Mouse (Mus musculus): Measurements from ENCODE around the gene Wbp4. TPM values are rescaled to one million over a fixed set of nuclear protein-coding genes. Genes with fewer than 3 reads are reported as not detected.

Wbp4 gene
- total and polyA plus RNA-seq, 3 experiments: 8.8 to 110 (median 82.6) TPM

DNA sequence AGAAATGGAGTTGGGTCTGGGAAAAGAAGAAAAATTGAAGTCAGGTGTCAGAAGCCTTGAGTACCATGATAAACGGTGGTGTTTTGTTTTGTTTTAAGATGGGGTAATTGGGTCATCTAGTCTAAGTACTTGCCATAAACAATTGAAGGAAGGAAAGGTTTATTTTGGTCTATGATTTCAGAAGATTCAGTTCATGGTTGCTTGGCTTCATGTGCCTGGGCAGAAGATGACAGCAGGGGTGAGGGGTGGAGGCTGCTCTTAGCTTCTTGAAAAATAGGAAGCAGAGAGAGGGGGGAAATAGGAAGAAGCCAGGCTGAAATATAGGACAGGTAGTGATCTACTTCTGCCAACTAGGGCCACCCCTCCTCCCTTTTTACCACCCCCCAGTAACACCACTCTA is 30.2 kb upstream of the Wbp4 start:
- H3K27me3 ChIP-seq (ENCODE audit: insufficient read depth, low read length): no peaks in the 10 kb centered on the region
- H3K4me3 ChIP-seq (ENCODE audit: low read depth, low read length): no peak overlapping the region
- H3K36me3 ChIP-seq (replicated peaks): no peaks in the 10 kb centered on the region
- no peaks in the 10 kb centered on the region for H3K9me3 ChIP-seq (replicated peaks)
- no peak for TF ChIP-seq GATA2 (IDR thresholded peaks at IDR 0.05; ENCODE audit: borderline replicate concordance, low read depth, low read length)
- no peak for TF ChIP-seq GATA1 (IDR thresholded peaks at IDR 0.05; ENCODE audit: borderline replicate concordance, low read length)
- no peak for TF ChIP-seq CTCF (IDR thresholded peaks at IDR 0.05; ENCODE audit: low read depth, low read length)
- TF ChIP-seq TAL1 (conservative IDR thresholded peaks at IDR 0.05; ENCODE audit: low read depth, low read length): no peak
- ATAC-seq (ENCODE audit: extremely low read depth, insufficient number of reproducible peaks, low FRiP score, poor library complexity, severe bottlenecking) (no peak), DNase-seq (ENCODE audit: low spot score) (no peak)
- peaks cover 24% of the 10 kb centered on the region for H3K4me1 ChIP-seq (ENCODE audit: insufficient read depth, low read depth, low read length)

DNA sequence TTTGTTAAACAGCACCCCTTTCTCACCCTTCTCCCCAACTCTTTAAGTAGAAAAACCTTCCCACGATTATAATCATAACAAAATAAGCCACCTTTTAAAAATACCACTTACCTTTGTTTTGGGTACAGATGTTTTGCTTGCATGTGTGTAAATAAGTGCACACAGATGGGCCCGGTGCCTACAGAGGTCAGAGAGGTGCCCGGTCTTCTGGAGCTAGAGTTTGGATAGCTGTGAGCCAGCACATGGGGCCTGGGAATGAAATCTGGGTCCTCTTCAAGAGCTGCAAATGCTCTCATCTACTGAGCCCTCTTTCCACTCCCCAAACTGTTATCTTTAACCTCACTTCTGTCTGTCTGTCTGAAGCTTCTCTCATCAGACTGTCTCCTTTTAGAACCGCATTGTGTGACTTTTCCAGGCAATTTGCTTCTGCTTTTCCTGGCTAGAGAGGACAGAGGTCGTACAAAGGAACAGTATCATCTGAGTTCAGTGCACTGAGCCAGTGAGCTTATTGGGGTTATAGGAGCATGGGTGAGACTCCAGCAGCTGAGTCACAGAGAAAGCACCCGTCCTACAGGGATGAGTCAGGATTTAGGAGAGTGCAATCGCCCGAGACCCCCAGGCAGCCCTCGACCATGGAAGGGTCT is 27.5 kb upstream of the Wbp4 start:
- TF ChIP-seq TAL1 (conservative IDR thresholded peaks at IDR 0.05; ENCODE audit: low read depth, low read length): no peak
- TF ChIP-seq CTCF (IDR thresholded peaks at IDR 0.05; ENCODE audit: low read depth, low read length): no peak
- no peak for TF ChIP-seq POLR2AphosphoS5 (IDR thresholded peaks at IDR 0.05; ENCODE audit: insufficient replicate concordance, low read depth, low read length)
- TF ChIP-seq GATA1 (IDR thresholded peaks at IDR 0.05; ENCODE audit: borderline replicate concordance, low read length): no peak
- no peak for TF ChIP-seq GATA2 (IDR thresholded peaks at IDR 0.05; ENCODE audit: borderline replicate concordance, low read depth, low read length)
- no peak for ATAC-seq (ENCODE audit: extremely low read depth, insufficient number of reproducible peaks, low FRiP score, poor library complexity, severe bottlenecking)
- Histone ChIP-seq H3K27me3 (ENCODE audit: insufficient read depth, low read length) (no peaks in the 10 kb centered on the region), H3K36me3 (replicated peaks) (no peaks in the 10 kb centered on the region), H3K9me3 (replicated peaks) (no peaks in the 10 kb centered on the region), H3K4me3 (ENCODE audit: low read depth, low read length) (no peak overlapping the region), H3K4me1 (ENCODE audit: insufficient read depth, low read depth, low read length) (peaks cover 18% of the 10 kb centered on the region)
- no peak for DNase-seq (ENCODE audit: low spot score)

DNA sequence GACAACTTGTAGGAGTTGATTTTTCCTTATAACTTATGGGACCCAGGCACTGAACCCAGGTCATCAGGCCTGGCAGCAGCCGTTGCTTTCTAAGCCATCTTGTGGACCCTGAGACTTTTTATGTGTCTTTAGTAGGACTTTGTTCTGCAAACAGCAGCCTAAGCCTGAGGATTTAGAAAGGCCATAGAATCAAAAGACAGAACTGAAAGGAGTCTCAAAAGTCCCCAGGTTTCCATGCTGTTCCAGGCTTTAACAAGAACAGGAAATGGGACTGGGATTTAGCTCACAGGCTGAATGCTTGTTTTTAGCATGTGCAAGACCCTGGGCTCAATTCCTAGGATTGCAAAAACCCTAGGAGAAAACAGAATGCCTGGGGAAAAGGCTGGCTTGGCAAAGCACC is 26.5 kb upstream of the Wbp4 start:
- Histone ChIP-seq H3K4me3 (ENCODE audit: low read depth, low read length) (no peak overlapping the region), H3K36me3 (replicated peaks) (no peaks in the 10 kb centered on the region), H3K9me3 (replicated peaks) (no peaks in the 10 kb centered on the region), H3K27me3 (ENCODE audit: insufficient read depth, low read length) (no peaks in the 10 kb centered on the region), H3K4me1 (ENCODE audit: insufficient read depth, low read depth, low read length) (peaks cover 20% of the 10 kb centered on the region)
- TF ChIP-seq TAL1 (conservative IDR thresholded peaks at IDR 0.05; ENCODE audit: low read depth, low read length) (no peak), CTCF (IDR thresholded peaks at IDR 0.05; ENCODE audit: low read depth, low read length) (no peak), POLR2AphosphoS5 (IDR thresholded peaks at IDR 0.05; ENCODE audit: insufficient replicate concordance, low read depth, low read length) (no peak), GATA2 (IDR thresholded peaks at IDR 0.05; ENCODE audit: borderline replicate concordance, low read depth, low read length) (no peak), GATA1 (IDR thresholded peaks at IDR 0.05; ENCODE audit: borderline replicate concordance, low read length) (no peak)
- no peak for ATAC-seq (ENCODE audit: extremely low read depth, insufficient number of reproducible peaks, low FRiP score, poor library complexity, severe bottlenecking)
- no peak for DNase-seq (ENCODE audit: low spot score)

DNA sequence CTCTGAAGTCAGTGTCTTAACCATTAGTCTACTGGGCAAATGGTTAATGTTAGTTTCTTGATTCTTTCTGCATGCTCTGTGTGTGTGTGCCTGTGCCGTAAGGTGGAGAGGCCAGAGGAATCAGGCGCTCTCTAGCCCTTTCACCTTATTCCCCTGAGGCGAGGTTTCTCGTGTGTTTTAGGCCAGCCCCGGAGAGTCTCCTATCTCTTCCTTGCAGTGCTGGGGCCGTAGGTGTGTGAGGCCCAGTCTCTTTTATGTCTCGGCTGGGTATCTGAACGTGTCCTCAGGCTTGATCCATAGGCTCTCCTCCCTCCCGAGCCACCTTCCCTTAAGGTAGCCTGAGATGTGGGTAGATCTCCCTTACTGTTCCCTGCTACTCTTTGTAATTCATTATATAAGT is 24.9 kb upstream of the Wbp4 start:
- H3K4me3 ChIP-seq (ENCODE audit: low read depth, low read length): no peak overlapping the region
- peaks cover 19% of the 10 kb centered on the region for H3K4me1 ChIP-seq (ENCODE audit: insufficient read depth, low read depth, low read length)
- TF ChIP-seq CTCF (IDR thresholded peaks at IDR 0.05; ENCODE audit: low read depth, low read length): no peak
- no peak for TF ChIP-seq GATA2 (IDR thresholded peaks at IDR 0.05; ENCODE audit: borderline replicate concordance, low read depth, low read length)
- no peak for TF ChIP-seq GATA1 (IDR thresholded peaks at IDR 0.05; ENCODE audit: borderline replicate concordance, low read length)
- H3K36me3 ChIP-seq (replicated peaks): no peaks in the 10 kb centered on the region
- no peaks in the 10 kb centered on the region for H3K27me3 ChIP-seq (ENCODE audit: insufficient read depth, low read length)
- H3K9me3 ChIP-seq (replicated peaks): no peaks in the 10 kb centered on the region
- peak; percentile 29 for DNase-seq (ENCODE audit: low spot score)
- peak; percentile 75 for ATAC-seq (ENCODE audit: extremely low read depth, insufficient number of reproducible peaks, low FRiP score, poor library complexity, severe bottlenecking)

GRCm38 (mm10) chr14:79504246-79505006 is 23.1 kb upstream of the Wbp4 start:
- ATAC-seq (ENCODE audit: extremely low read depth, insufficient number of reproducible peaks, low FRiP score, poor library complexity, severe bottlenecking) (no peak), DNase-seq (ENCODE audit: low spot score) (no peak)
- Histone ChIP-seq H3K4me3 (ENCODE audit: low read depth, low read length) (no peak overlapping the region), H3K27me3 (ENCODE audit: insufficient read depth, low read length) (no peaks in the 10 kb centered on the region), H3K36me3 (replicated peaks) (no peaks in the 10 kb centered on the region), H3K4me1 (ENCODE audit: insufficient read depth, low read depth, low read length) (peaks cover 32% of the 10 kb centered on the region), H3K9me3 (replicated peaks) (no peaks in the 10 kb centered on the region)
- no peak for TF ChIP-seq GATA1 (IDR thresholded peaks at IDR 0.05; ENCODE audit: borderline replicate concordance, low read length)
- no peak for TF ChIP-seq GATA2 (IDR thresholded peaks at IDR 0.05; ENCODE audit: borderline replicate concordance, low read depth, low read length)
- no peak for TF ChIP-seq TAL1 (conservative IDR thresholded peaks at IDR 0.05; ENCODE audit: low read depth, low read length)
- TF ChIP-seq CTCF (IDR thresholded peaks at IDR 0.05; ENCODE audit: low read depth, low read length): no peak
- no peak for TF ChIP-seq POLR2AphosphoS5 (IDR thresholded peaks at IDR 0.05; ENCODE audit: insufficient replicate concordance, low read depth, low read length)

- H3K36me3 ChIP-seq (replicated peaks): peaks cover 2% of the 10 kb centered on the region
- no peak overlapping the region for H3K4me3 ChIP-seq (ENCODE audit: low read depth, low read length)
- DNase-seq (ENCODE audit: low spot score): no peak
- H3K4me1 ChIP-seq (ENCODE audit: insufficient read depth, low read depth, low read length): peaks cover 37% of the 10 kb centered on the region
- no peak for ATAC-seq (ENCODE audit: extremely low read depth, insufficient number of reproducible peaks, low FRiP score, poor library complexity, severe bottlenecking)
- no peaks in the 10 kb centered on the region for H3K27me3 ChIP-seq (ENCODE audit: insufficient read depth, low read length)
- H3K9me3 ChIP-seq (replicated peaks): no peaks in the 10 kb centered on the region
- TF ChIP-seq POLR2AphosphoS5 (IDR thresholded peaks at IDR 0.05; ENCODE audit: insufficient replicate concordance, low read depth, low read length): no peak
- TF ChIP-seq GATA2 (IDR thresholded peaks at IDR 0.05; ENCODE audit: borderline replicate concordance, low read depth, low read length): no peak
- TF ChIP-seq GATA1 (IDR thresholded peaks at IDR 0.05; ENCODE audit: borderline replicate concordance, low read length): no peak
- no peak for TF ChIP-seq TAL1 (conservative IDR thresholded peaks at IDR 0.05; ENCODE audit: low read depth, low read length)
These were observed 22.2 kb upstream of the Wbp4 start for GRCm38 (mm10) chr14:79503371-79504075.
